ENCODE assay signal across 12 mouse cellular contexts in genomic region chr5:52122146-52122545, GRCm38 (mm10).
"Had no signal": no experiment of that assay in that cellular context is flagged by ENCODE, and none has a peak within 500 bp of the region (broad histone marks: within the 10 kb centered on the region; RNA-seq: fewer than 3 reads in every experiment).

No protein-coding gene starts in this region.

- DNase-seq: retina, postnatal 1 day; right cerebral cortex, adult 18-20 months; right cerebral cortex, postnatal 14 days; right cerebral cortex, postnatal 25 days; right cerebral cortex, postnatal 4 days; spleen, adult 18-20 months; thymus, adult 18-20 months; thymus, adult 2 months; thymus, postnatal 14 days; thymus, postnatal 25 days; thymus, postnatal 36 days; thymus, postnatal 4 days had no signal
